Mouse (Mus musculus) mouse embryonic stem cell (cell line): ENCODE measurements around the gene Ankrd44.

Source experiments
- in situ Hi-C, 2 experiments: fragments of 300-500 bp; cut with MboI; formaldehyde crosslinking; loops; 1 replicate in 1 of 2; 3 replicates in 1 of 2; pipeline ENCODE4 v1.14.3; 2019 to 2020; ENCODE audit warnings: low sequenced_read_pairs in 2 of 2, low pct_unique_long_range_greater_than_20kb in 1 of 2, mixed read lengths in 1 of 2; ENCODE audit not compliant: unreplicated experiment in 1 of 2

The Ankrd44 gene

DNA sequence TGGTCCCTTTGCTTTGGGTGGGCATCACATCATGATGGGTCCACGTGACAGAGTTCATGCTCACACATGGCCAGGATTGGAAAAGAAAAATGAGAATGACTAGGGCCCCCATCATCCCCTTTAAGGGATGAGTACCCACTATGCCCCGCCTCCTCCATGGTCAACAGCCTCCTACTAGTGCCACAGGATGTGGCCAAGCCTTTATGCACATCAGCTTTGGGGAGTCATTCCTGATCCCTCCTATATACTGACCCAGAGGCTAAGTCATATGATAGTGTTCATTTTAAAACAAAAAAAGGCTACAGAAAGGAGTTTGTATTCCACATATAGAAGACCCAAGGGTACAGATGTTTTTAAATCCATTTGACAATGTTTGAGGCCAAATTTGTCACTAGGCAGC, 287.1 kb downstream of the Ankrd44 start:
- in situ Hi-C loops, result no loop called here

DNA sequence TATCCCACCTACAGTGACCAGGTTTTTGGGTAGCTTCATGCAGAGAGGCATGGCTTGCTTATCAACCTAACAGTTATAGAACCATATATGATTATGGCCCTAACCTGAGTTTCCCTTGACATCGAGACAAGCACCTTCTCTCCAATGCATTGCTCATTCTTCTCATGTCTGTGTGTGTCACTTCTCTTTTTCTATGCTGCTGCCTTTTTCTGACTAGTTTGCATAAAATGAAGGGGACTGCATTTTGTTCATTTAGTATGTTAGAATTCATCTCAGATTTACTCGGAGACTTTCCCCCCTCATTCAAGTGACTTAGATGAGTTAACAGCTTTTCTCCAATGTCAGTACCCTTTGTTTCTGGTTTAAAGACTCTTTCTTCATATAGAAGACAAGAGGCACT, 288.8 kb downstream of the Ankrd44 start:
- in situ Hi-C loops, result no loop called here

DNA sequence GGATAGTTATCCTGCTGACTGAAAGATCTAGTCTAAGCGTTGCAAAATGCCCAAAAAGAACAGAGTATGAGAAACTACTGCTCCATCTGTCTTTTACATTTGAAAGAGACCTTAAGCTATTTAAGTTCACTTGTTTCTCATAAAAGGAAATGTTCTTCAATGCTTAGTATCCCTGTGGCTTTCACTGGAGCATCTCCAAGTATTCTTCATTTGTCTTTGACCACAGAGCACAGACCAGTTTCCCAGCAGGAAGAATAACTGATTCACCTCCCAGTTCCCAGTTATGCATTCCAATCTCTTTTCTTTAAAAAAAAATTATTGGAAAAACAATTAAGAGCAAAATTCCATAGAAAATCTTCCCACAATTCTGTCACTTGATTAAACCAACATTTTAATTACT, 297.1 kb downstream of the Ankrd44 start:
- in situ Hi-C loops, result no loop called here

DNA sequence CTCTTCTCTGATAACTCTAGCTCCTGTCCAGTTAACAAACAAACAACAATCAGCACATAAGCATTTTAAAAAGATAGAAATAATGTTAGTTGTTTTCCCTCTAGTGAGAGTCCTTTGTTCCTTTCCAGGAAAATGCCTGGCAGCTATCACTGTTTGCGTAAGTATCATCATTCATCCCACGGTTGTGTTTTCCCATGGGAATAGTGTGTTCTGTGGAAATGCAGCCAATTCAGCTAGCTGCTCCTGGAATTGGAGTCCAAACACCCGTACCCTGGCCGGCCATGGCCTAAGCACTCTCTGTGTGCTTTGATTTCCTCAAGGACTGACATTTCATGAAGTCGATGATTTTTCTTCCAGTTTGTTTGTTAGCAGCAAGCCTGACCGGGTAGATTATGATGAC, 311.2 kb downstream of the Ankrd44 start:
- in situ Hi-C loops, result no loop called here

DNA sequence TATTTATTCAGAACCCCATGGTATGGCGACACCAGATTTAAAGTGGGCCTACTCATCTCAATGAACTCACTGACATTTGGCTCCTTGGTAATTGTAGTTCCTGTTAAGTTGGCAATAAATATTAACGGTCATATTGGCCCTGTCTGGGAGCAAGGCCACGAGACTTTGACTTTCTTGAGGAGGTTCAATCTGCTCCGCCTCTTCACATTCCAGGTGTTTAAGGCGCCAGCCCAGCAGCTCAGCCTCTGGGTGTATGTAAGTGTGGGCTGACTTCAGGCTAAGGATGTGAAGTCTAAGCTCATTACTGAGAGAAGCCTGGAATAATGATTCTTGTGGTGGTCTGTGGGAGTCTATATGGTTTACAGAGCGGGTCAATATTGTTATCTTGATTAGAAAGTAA, 313.8 kb downstream of the Ankrd44 start:
- in situ Hi-C loops, result no loop called here

DNA sequence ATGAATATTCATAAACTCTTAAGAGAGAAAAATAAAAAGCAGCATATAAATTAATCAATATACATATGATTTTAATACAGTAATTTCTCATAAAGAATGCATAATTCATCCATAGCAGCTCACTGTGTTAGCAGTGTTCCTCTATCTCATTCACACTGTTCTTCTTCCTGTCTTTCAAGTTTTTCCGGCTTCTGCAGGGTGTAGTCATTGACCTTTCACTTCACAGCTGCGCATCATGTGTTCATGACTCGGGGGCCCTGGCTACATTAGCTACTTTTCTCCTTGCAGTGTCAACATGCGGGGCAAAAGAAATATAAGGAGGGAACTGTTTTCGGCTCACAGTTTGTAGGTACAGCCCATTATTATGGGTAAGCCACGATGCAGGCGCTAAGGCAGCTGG, 314.3 kb downstream of the Ankrd44 start:
- in situ Hi-C loops, result no loop called here

DNA sequence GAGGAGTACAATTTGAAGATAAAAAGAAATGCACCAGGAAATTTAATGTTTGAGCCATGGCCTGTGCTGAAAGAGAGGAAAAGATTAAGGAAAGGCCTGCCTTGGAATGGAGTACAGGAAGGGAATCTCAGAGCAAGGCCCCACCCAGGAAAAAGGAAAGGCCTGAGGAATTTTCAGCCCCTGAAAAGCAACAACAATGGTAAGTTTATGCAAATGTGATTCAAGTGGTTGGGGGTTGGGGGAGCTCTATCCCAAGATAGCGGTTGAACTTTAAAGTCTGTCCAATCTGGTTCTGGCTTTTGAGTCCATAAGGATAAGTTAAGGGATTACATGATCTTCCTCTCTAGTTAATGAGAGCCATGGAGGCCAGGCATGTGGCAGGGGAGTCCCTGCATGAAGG, 319.3 kb downstream of the Ankrd44 start:
- in situ Hi-C loops, result no loop called here

DNA sequence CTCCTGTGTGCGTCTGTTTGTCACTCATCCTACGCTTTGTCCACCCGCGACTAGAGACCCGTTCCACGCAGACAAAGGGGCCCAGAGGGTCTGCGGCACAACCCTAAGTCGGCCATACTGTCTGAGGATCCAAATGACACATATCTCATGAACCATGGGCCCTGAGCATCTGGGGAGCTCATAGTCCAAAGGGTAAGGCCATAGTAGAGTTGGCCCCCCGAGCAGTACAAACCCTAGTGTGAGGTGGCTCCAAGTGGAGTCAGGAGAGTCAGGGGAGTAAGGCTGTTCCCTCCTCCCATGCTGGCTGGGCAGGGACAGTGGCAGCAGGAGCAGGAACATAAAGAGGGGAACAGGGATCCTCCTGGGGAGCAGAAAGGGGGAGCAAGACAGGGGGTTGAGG, 324.5 kb downstream of the Ankrd44 start:
- in situ Hi-C loops, result no loop called here

DNA sequence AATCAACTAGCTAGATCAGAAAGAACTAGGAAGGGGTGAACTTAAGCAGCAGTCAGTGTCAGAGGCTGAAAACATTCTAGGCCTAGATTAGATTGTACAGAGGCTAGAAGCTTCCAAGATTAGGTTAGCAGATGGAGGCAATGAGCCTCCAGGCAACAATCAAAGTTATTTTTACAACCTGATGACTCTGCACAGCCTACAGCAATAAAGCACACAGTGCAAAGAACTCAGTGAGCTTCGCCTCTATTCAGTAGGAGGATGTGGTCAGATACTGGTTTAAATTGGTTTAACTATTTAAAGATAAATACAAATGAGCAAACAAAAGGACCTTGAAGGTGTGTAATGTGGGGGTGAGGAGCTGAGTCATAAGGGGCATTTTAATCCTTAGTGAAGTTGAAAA, 325.9 kb downstream of the Ankrd44 start:
- in situ Hi-C loops, result no loop called here

DNA sequence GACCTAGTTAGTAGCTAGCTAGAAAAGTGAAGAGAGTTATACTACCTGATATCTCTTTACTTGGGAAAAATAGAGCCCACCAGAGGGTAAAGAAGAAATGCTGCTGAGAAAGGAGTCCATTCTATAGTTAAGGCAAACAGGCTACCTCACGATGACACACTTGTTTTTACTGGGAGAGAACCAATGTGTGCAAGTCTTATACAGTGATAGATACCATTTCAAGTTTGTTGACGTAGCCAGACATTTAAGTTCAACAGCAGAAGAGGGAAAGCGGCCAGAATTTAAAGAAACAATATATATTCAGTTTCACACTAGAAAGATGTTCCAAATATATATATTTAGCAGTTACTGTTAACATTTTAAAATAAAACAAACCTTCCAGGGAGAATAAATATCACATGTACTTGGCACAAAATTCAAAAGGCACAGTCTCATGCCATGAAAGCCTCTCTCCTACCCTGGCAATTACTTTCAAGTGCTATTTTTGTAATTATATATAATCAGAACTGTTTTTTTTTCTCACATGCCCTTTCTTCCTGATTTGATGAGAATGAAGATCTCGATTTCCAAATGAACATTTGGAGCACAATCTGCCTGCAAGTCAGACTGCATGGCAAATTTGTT, 328.5 kb downstream of the Ankrd44 start:
- in situ Hi-C loops, result no loop called here

DNA sequence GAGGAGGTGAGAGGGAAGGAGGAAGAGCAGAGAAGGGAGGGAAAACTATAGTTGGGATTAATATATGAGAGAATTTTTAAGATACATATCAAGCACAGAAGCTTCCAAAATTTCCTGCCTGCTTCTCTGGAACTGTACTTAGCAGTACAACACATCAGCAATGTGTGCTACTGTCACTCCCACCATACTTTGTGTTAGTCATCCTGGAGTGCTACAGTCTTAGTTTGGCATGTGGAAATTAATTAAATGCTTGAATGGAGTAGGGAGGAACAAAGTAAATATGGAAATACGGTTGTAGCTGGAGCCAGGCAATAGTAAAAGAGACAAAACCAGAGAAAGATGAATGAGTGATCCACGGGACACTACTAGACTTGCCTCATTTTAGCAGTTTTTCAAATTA, 330.0 kb downstream of the Ankrd44 start:
- in situ Hi-C loops, result no loop called here
